Mouse (Mus musculus) embryonic fibroblast, embryonic 13.5 days (primary cell): ENCODE measurements at regions not wholly inside any gene's neighbourhood (a gene's known extent, or its start where the extent isn't known, plus 50 kb on each side); places are given as distances from the start of the nearest gene placed in this dataset.
"Not testable (repeated sequence)": the region's sequence is repeated elsewhere in the genome, so short reads cannot be mapped to it uniquely, and the experiment has no call there.

ENCODE experiments used
- CTCF ChIP-seq: IDR thresholded peaks from 2 replicates; pipeline ENCODE4 v1.5.1; 2011; ENCODE audit warnings: mild to moderate bottlenecking, control low read depth, low read length, moderate library complexity, borderline replicate concordance; ENCODE audit not compliant: insufficient read depth
- POLR2A ChIP-seq: IDR thresholded peaks from 2 replicates; pipeline ENCODE4 v1.6.1; 2011; ENCODE audit warnings: low read depth, mild to moderate bottlenecking, control low read depth, low read length, moderate library complexity

DNA sequence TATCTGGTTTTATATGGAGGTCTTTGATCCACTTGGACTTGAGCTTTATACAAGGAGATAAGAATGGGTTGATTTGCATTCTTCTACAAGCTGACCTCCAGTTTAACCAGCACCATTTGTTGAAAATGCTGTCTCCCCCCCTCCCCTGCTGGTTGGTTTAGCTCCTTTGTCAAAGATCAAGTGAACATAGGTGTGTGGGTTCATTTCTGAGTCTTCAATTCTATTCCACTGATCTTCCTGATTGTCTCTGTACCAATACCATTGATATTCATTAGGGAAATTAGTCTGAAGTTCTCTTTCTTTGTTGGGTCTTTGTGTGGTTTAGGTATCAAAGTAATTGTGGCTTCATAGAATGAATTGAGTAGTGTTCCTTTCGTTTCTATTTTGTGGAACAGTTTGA, 277.5 kb upstream of the Ghitm start:
- TF ChIP-seq CTCF, POLR2A: not testable (repeated sequence)
